Mouse (Mus musculus) heart, postnatal 0 days (tissue): ENCODE results near the gene Tmem263.

Experiments used
- CTCF ChIP-seq: IDR thresholded peaks from 2 replicates; pipeline ENCODE4 v1.5.1; 2016; ENCODE audit warnings: antibody characterized with exemption, control low read depth, low read depth
- EP300 ChIP-seq: IDR thresholded peaks from 2 replicates; pipeline ENCODE4 v1.6.1; 2016; ENCODE audit warnings: antibody characterized with exemption, low read depth

- no peak for TF ChIP-seq CTCF
- no peak for TF ChIP-seq EP300
These were observed 39.0 kb downstream of the Tmem263 start for GRCm38 (mm10) chr10:85141465-85141864.
